Mouse (Mus musculus): ENCODE measurements around the gene Dusp8.

DNA sequence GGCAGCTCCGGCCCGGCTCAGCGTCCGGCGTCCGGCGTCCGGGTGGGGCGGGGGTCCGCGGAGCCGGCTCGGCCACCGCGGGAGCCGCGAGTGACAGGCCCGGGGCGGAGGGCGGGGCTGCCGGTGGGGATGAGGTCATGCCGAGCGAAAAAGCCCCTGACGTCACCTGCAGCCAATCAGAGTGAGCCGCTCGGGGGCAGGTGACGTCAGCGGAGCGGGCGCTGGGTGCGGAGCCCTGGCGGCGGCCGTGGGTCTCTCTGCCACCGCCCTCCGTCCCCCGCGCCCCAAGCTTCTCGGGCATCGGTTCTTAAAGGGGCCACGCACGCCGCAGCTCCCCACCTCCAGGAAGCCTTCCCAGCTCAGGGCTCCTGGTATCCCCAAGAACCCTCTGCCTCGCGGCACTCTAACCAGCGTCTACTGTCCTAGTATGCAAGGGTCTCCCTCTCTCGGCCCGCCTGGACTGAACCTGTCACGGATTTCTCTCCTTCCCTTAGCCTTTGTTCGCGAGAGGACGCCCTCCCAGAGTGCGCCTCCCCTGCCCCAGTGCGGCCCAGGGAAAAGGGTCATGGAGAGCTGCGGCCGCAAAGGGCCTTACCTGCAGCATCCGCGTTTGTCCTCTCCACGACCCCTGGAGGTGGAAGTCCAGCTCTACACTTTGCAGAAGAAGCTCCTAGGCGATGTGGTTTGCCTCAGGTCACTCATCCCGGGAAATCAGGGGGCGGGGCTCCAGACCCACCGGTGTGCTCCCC, at the start of gene Dusp8:
- no peak for TF ChIP-seq HCFC1 (IDR thresholded peaks at IDR 0.05; ENCODE audit: borderline replicate concordance, insufficient read depth, low read length)
- no peak for TF ChIP-seq CHD2 (IDR thresholded peaks at IDR 0.05; ENCODE audit: low read depth, low read length)
- TF ChIP-seq ZNF384 (IDR thresholded peaks at IDR 0.05; ENCODE audit: low read depth, low read length) = no peak
- TF ChIP-seq ZC3H11A (IDR thresholded peaks at IDR 0.05; ENCODE audit: borderline replicate concordance, low read depth, low read length) = no peak
- no peak for TF ChIP-seq MAFK (IDR thresholded peaks at IDR 0.05; ENCODE audit: insufficient read depth, low read depth, low read length)
